Mouse (Mus musculus): Measurements from ENCODE around the gene Eef2. TPM values are rescaled to one million over a fixed set of nuclear protein-coding genes. Genes with fewer than 3 reads are reported as not detected.

Eef2 gene
- total and polyA plus RNA-seq, 3 experiments = 1,695 to 3,878 (median 1,715) TPM

GRCm38 (mm10) chr10:81145778-81146177, 30.7 kb upstream of the Eef2 start:
- Histone ChIP-seq H3K4me1 (ENCODE audit: insufficient read depth, low read depth, low read length) (peaks cover 83% of the 10 kb centered on the region), H3K36me3 (replicated peaks) (peaks cover 98% of the 10 kb centered on the region), H3K4me3 (ENCODE audit: low read depth, low read length) (peak overlapping the region; percentile 56; the same call in 1 of the 2 replicates), H3K27me3 (ENCODE audit: insufficient read depth, low read length) (no peaks in the 10 kb centered on the region), H3K9me3 (replicated peaks) (peaks cover 23% of the 10 kb centered on the region)
- ATAC-seq (ENCODE audit: extremely low read depth, insufficient number of reproducible peaks, low FRiP score, poor library complexity, severe bottlenecking) (no peak; the same call in 1 of the 2 replicates), DNase-seq (ENCODE audit: low spot score) (no peak)
- TF ChIP-seq TAL1 (conservative IDR thresholded peaks at IDR 0.05; ENCODE audit: low read depth, low read length) = no peak
- no peak for TF ChIP-seq GATA2 (IDR thresholded peaks at IDR 0.05; ENCODE audit: borderline replicate concordance, low read depth, low read length)
- no peak for TF ChIP-seq POLR2AphosphoS5 (IDR thresholded peaks at IDR 0.05; ENCODE audit: insufficient replicate concordance, low read depth, low read length)
- TF ChIP-seq GATA1 (IDR thresholded peaks at IDR 0.05; ENCODE audit: borderline replicate concordance, low read length) = no peak
- TF ChIP-seq CTCF (IDR thresholded peaks at IDR 0.05; ENCODE audit: low read depth, low read length) = no peak

- no peak for DNase-seq (ENCODE audit: low spot score)
- Histone ChIP-seq H3K36me3 (replicated peaks) (peaks cover 98% of the 10 kb centered on the region), H3K27me3 (ENCODE audit: insufficient read depth, low read length) (no peaks in the 10 kb centered on the region), H3K9me3 (replicated peaks) (peaks cover 23% of the 10 kb centered on the region), H3K4me3 (ENCODE audit: low read depth, low read length) (peak overlapping the region; percentile 56; the same call in 1 of the 2 replicates), H3K4me1 (ENCODE audit: insufficient read depth, low read depth, low read length) (peaks cover 81% of the 10 kb centered on the region)
- no peak for ATAC-seq (ENCODE audit: extremely low read depth, insufficient number of reproducible peaks, low FRiP score, poor library complexity, severe bottlenecking)
- TF ChIP-seq CTCF (IDR thresholded peaks at IDR 0.05; ENCODE audit: low read depth, low read length) = no peak
Measured at GRCm38 (mm10) chr10:81146296-81146695, 30.1 kb upstream of the Eef2 start.

GRCm38 (mm10) chr10:81151261-81151660, 25.2 kb upstream of the Eef2 start:
- H3K9me3 ChIP-seq (replicated peaks) = peaks cover 12% of the 10 kb centered on the region
- no peak for TF ChIP-seq POLR2AphosphoS5 (IDR thresholded peaks at IDR 0.05; ENCODE audit: insufficient replicate concordance, low read depth, low read length)
- H3K4me3 ChIP-seq (ENCODE audit: low read depth, low read length) = no peak overlapping the region
- DNase-seq (ENCODE audit: low spot score) (no peak), ATAC-seq (ENCODE audit: extremely low read depth, insufficient number of reproducible peaks, low FRiP score, poor library complexity, severe bottlenecking) (no peak)
- H3K36me3 ChIP-seq (replicated peaks) = peaks cover 96% of the 10 kb centered on the region
- H3K4me1 ChIP-seq (ENCODE audit: insufficient read depth, low read depth, low read length) = peaks cover 59% of the 10 kb centered on the region
- H3K27me3 ChIP-seq (ENCODE audit: insufficient read depth, low read length) = no peaks in the 10 kb centered on the region

- ATAC-seq (ENCODE audit: extremely low read depth, insufficient number of reproducible peaks, low FRiP score, poor library complexity, severe bottlenecking) = no peak
- Histone ChIP-seq H3K9me3 (replicated peaks) (peaks cover 6% of the 10 kb centered on the region), H3K36me3 (replicated peaks) (peaks cover 96% of the 10 kb centered on the region), H3K4me3 (ENCODE audit: low read depth, low read length) (no peak overlapping the region), H3K4me1 (ENCODE audit: insufficient read depth, low read depth, low read length) (peaks cover 52% of the 10 kb centered on the region), H3K27me3 (ENCODE audit: insufficient read depth, low read length) (no peaks in the 10 kb centered on the region)
- TF ChIP-seq CTCF (IDR thresholded peaks at IDR 0.05; ENCODE audit: low read depth, low read length) (no peak), POLR2AphosphoS5 (IDR thresholded peaks at IDR 0.05; ENCODE audit: insufficient replicate concordance, low read depth, low read length) (0 out of 2 replicates have a peak, but pooled peaks have one; percentile 70)
- DNase-seq (ENCODE audit: low spot score) = no peak
Measured at GRCm38 (mm10) chr10:81152609-81153008, 23.8 kb upstream of the Eef2 start.

- no peak overlapping the region for H3K4me3 ChIP-seq (ENCODE audit: low read depth, low read length)
- peaks cover 53% of the 10 kb centered on the region for H3K4me1 ChIP-seq (ENCODE audit: insufficient read depth, low read depth, low read length)
- H3K27me3 ChIP-seq (ENCODE audit: insufficient read depth, low read length) = no peaks in the 10 kb centered on the region
- no peak for TF ChIP-seq GATA2 (IDR thresholded peaks at IDR 0.05; ENCODE audit: borderline replicate concordance, low read depth, low read length)
- TF ChIP-seq GATA1 (IDR thresholded peaks at IDR 0.05; ENCODE audit: borderline replicate concordance, low read length) = no peak
- DNase-seq (ENCODE audit: low spot score) (no peak), ATAC-seq (ENCODE audit: extremely low read depth, insufficient number of reproducible peaks, low FRiP score, poor library complexity, severe bottlenecking) (no peak)
- peaks cover 96% of the 10 kb centered on the region for H3K36me3 ChIP-seq (replicated peaks)
- no peaks in the 10 kb centered on the region for H3K9me3 ChIP-seq (replicated peaks)
Measured at GRCm38 (mm10) chr10:81154313-81154712, 22.1 kb upstream of the Eef2 start.

- Histone ChIP-seq H3K4me3 (ENCODE audit: low read depth, low read length) (no peak overlapping the region), H3K9me3 (replicated peaks) (no peaks in the 10 kb centered on the region), H3K27me3 (ENCODE audit: insufficient read depth, low read length) (no peaks in the 10 kb centered on the region), H3K4me1 (ENCODE audit: insufficient read depth, low read depth, low read length) (peaks cover 52% of the 10 kb centered on the region), H3K36me3 (replicated peaks) (peaks cover 94% of the 10 kb centered on the region)
- no peak for TF ChIP-seq GATA1 (IDR thresholded peaks at IDR 0.05; ENCODE audit: borderline replicate concordance, low read length)
- no peak for TF ChIP-seq CTCF (IDR thresholded peaks at IDR 0.05; ENCODE audit: low read depth, low read length)
- TF ChIP-seq TAL1 (conservative IDR thresholded peaks at IDR 0.05; ENCODE audit: low read depth, low read length) = no peak
- no peak for TF ChIP-seq GATA2 (IDR thresholded peaks at IDR 0.05; ENCODE audit: borderline replicate concordance, low read depth, low read length)
- no peak for TF ChIP-seq POLR2AphosphoS5 (IDR thresholded peaks at IDR 0.05; ENCODE audit: insufficient replicate concordance, low read depth, low read length)
- no peak for DNase-seq (ENCODE audit: low spot score)
- no peak for ATAC-seq (ENCODE audit: extremely low read depth, insufficient number of reproducible peaks, low FRiP score, poor library complexity, severe bottlenecking)
Measured at GRCm38 (mm10) chr10:81154736-81155135, 21.7 kb upstream of the Eef2 start.

- TF ChIP-seq TAL1 (conservative IDR thresholded peaks at IDR 0.05; ENCODE audit: low read depth, low read length) (no peak), GATA1 (IDR thresholded peaks at IDR 0.05; ENCODE audit: borderline replicate concordance, low read length) (no peak), POLR2AphosphoS5 (IDR thresholded peaks at IDR 0.05; ENCODE audit: insufficient replicate concordance, low read depth, low read length) (no peak), CTCF (IDR thresholded peaks at IDR 0.05; ENCODE audit: low read depth, low read length) (no peak), GATA2 (IDR thresholded peaks at IDR 0.05; ENCODE audit: borderline replicate concordance, low read depth, low read length) (no peak)
- Histone ChIP-seq H3K9me3 (replicated peaks) (no peaks in the 10 kb centered on the region), H3K4me1 (ENCODE audit: insufficient read depth, low read depth, low read length) (peaks cover 78% of the 10 kb centered on the region), H3K36me3 (replicated peaks) (peaks cover 91% of the 10 kb centered on the region), H3K4me3 (ENCODE audit: low read depth, low read length) (peak overlapping the region; percentile 17; the same call in 1 of the 2 replicates), H3K27me3 (ENCODE audit: insufficient read depth, low read length) (no peaks in the 10 kb centered on the region)
- ATAC-seq (ENCODE audit: extremely low read depth, insufficient number of reproducible peaks, low FRiP score, poor library complexity, severe bottlenecking) = peak; percentile 22; the same call in 1 of the 2 replicates
- no peak for DNase-seq (ENCODE audit: low spot score)
Measured at GRCm38 (mm10) chr10:81161602-81162317, 14.7 kb upstream of the Eef2 start.
